Mouse (Mus musculus) liver, adult 2 months (tissue): Measurements from ENCODE around the gene Egf.

ENCODE experiments used
- CTCF ChIP-seq: fragments of 200-500 bp; IDR thresholded peaks from 2 replicates; pipeline ENCODE4 v1.5.1; 2011; ENCODE audit warnings: low read depth, low read length, control low read depth
- POLR2A ChIP-seq: fragments of 200-500 bp; IDR thresholded peaks from 2 replicates; pipeline ENCODE4 v1.6.1; 2011; ENCODE audit warnings: low read length, control low read depth; ENCODE audit not compliant: insufficient read depth; ENCODE audit errors: extremely low read depth

- TF ChIP-seq POLR2A (no peak), CTCF (no peak)
Observed at GRCm38 (mm10) chr3:129742781-129743180, 12.3 kb downstream of the Egf start.
